Mouse (Mus musculus) cortical plate, adult 2 months (tissue): Measurements from ENCODE around the gene Tctex1d4.

Experiments
- CTCF ChIP-seq: fragments of 200-500 bp; IDR thresholded peaks from 2 replicates; pipeline ENCODE4 v1.5.1; 2011; ENCODE audit warnings: mild to moderate bottlenecking, control low read depth, low read length; ENCODE audit not compliant: insufficient read depth; ENCODE audit errors: extremely low read depth
- POLR2A ChIP-seq: fragments of 200-500 bp; IDR thresholded peaks from 2 replicates; pipeline ENCODE4 v1.6.1; 2011; ENCODE audit warnings: mild to moderate bottlenecking, low read length, control low read depth; ENCODE audit not compliant: insufficient read depth; ENCODE audit errors: extremely low read depth

- TF ChIP-seq CTCF (no peak), POLR2A (no peak)
Measured at GRCm38 (mm10) chr4:117113237-117113636, 13.4 kb upstream of the Tctex1d4 start.
